Mouse (Mus musculus): ENCODE results near the gene Ccz1. TPM values are rescaled to one million over a fixed set of nuclear protein-coding genes. Genes with fewer than 3 reads are reported as not detected.

The Ccz1 gene
- polyA plus RNA-seq, 1 experiment from 2014 or later: 57.6 TPM

GRCm38 (mm10) chr5:143965586-143966345 lies 48.9 kb downstream of the Ccz1 start:
- H3K4me2 ChIP-seq (ENCODE audit: low read depth, low read length): no peak overlapping the region
- no peaks in the 10 kb centered on the region for H3K4me1 ChIP-seq (ENCODE audit: control insufficient read depth, insufficient read depth, low read length)
- no peaks in the 10 kb centered on the region for H3K9me3 ChIP-seq (replicated peaks; ENCODE audit: control insufficient read depth, low read length)
- no peak overlapping the region for H3K9ac ChIP-seq (ENCODE audit: low read length)
- H3K27me3 ChIP-seq (ENCODE audit: control insufficient read depth, insufficient read depth, low read length): no peaks in the 10 kb centered on the region
- H3K27ac ChIP-seq (ENCODE audit: low read length): no peak overlapping the region
- no peak overlapping the region for H3K4me3 ChIP-seq (ENCODE audit: low read length)
- ATAC-seq (replicated peaks; ENCODE audit: extremely low read depth, insufficient read depth, low FRiP score): no peak
- 78% methylated on average over 12 of the region's 12 CpGs for WGBS
- no peaks in the 10 kb centered on the region for H3K36me3 ChIP-seq (ENCODE audit: control insufficient read depth, insufficient read depth)

DNA sequence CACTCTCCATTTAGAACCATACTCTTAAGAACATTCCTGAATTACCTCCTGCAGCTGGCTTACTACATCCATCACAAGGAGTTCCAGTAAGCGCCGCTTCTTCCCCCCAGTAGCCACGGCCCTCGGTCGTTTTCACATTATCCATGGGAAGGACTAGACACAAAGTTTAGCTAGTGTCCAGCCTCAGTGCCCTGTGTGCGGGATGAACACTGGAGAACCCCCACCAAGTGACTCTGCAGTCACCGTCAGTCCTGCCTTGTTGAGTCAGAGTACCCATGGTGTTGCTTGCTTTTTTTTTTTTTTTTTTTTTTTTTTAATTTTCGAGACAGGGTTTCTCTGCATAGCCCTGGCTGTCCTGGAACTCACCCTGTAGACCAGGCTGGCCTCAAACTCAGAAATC lies 53.5 kb downstream of the Ccz1 start:
- 84% methylated on average over 8 of the region's 8 CpGs for WGBS
- Histone ChIP-seq H3K4me3 (ENCODE audit: low read length) (no peak overlapping the region), H3K9ac (ENCODE audit: low read length) (no peak overlapping the region), H3K36me3 (ENCODE audit: control insufficient read depth, insufficient read depth) (no peaks in the 10 kb centered on the region), H3K9me3 (replicated peaks; ENCODE audit: control insufficient read depth, low read length) (no peaks in the 10 kb centered on the region), H3K27me3 (ENCODE audit: control insufficient read depth, insufficient read depth, low read length) (no peaks in the 10 kb centered on the region), H3K27ac (ENCODE audit: low read length) (no peak overlapping the region), H3K4me1 (ENCODE audit: control insufficient read depth, insufficient read depth, low read length) (no peaks in the 10 kb centered on the region), H3K4me2 (ENCODE audit: low read depth, low read length) (no peak overlapping the region)
- no peak for ATAC-seq (replicated peaks; ENCODE audit: extremely low read depth, insufficient read depth, low FRiP score)

DNA sequence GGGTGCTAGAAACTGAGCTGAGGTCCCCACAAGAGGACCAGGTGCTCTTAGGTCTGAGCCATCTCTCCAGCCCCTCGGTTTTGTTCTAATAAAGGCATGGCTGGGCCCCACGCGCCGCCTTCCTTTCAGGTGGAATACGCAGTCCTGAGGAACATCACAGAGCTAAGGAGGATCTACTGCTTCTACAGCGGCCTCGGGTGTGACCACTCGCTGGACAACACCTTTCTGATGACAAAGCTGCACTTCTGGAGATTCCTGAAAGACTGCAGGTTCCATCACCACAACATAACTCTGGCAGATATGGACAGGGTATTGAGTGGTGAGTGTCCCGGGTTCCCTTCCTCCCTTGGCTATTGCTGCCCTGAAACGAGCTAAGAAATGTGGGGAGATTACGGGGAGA lies 55.1 kb downstream of the Ccz1 start:
- WGBS: 92% methylated on average over 11 of the region's 11 CpGs
- Histone ChIP-seq H3K9me3 (replicated peaks; ENCODE audit: control insufficient read depth, low read length) (no peaks in the 10 kb centered on the region), H3K36me3 (ENCODE audit: control insufficient read depth, insufficient read depth) (no peaks in the 10 kb centered on the region), H3K4me2 (ENCODE audit: low read depth, low read length) (no peak overlapping the region), H3K4me1 (ENCODE audit: control insufficient read depth, insufficient read depth, low read length) (no peaks in the 10 kb centered on the region), H3K27ac (ENCODE audit: low read length) (no peak overlapping the region), H3K4me3 (ENCODE audit: low read length) (no peak overlapping the region), H3K9ac (ENCODE audit: low read length) (no peak overlapping the region), H3K27me3 (ENCODE audit: control insufficient read depth, insufficient read depth, low read length) (no peaks in the 10 kb centered on the region)
- no peak for ATAC-seq (replicated peaks; ENCODE audit: extremely low read depth, insufficient read depth, low FRiP score)

GRCm38 (mm10) chr5:143957101-143957500 lies 57.6 kb downstream of the Ccz1 start:
- Histone ChIP-seq H3K27me3 (ENCODE audit: control insufficient read depth, insufficient read depth, low read length) (no peaks in the 10 kb centered on the region), H3K9ac (ENCODE audit: low read length) (no peak overlapping the region), H3K27ac (ENCODE audit: low read length) (no peak overlapping the region), H3K4me2 (ENCODE audit: low read depth, low read length) (no peak overlapping the region), H3K4me1 (ENCODE audit: control insufficient read depth, insufficient read depth, low read length) (no peaks in the 10 kb centered on the region), H3K36me3 (ENCODE audit: control insufficient read depth, insufficient read depth) (no peaks in the 10 kb centered on the region), H3K4me3 (ENCODE audit: low read length) (no peak overlapping the region), H3K9me3 (replicated peaks; ENCODE audit: control insufficient read depth, low read length) (no peaks in the 10 kb centered on the region)
- WGBS: 93% methylated on average over 6 of the region's 6 CpGs
- ATAC-seq (replicated peaks; ENCODE audit: extremely low read depth, insufficient read depth, low FRiP score): no peak

- no peak for ATAC-seq (replicated peaks; ENCODE audit: extremely low read depth, insufficient read depth, low FRiP score)
- H3K9me3 ChIP-seq (replicated peaks; ENCODE audit: control insufficient read depth, low read length): no peaks in the 10 kb centered on the region
- H3K27me3 ChIP-seq (ENCODE audit: control insufficient read depth, insufficient read depth, low read length): no peaks in the 10 kb centered on the region
- WGBS: 46% methylated on average over 5 of the region's 5 CpGs
- no peak overlapping the region for H3K4me3 ChIP-seq (ENCODE audit: low read length)
- no peak overlapping the region for H3K4me2 ChIP-seq (ENCODE audit: low read depth, low read length)
- H3K36me3 ChIP-seq (ENCODE audit: control insufficient read depth, insufficient read depth): no peaks in the 10 kb centered on the region
- no peak overlapping the region for H3K27ac ChIP-seq (ENCODE audit: low read length)
- no peak overlapping the region for H3K9ac ChIP-seq (ENCODE audit: low read length)
- H3K4me1 ChIP-seq (ENCODE audit: control insufficient read depth, insufficient read depth, low read length): no peaks in the 10 kb centered on the region
Measured at GRCm38 (mm10) chr5:143950016-143950415, 64.7 kb downstream of the Ccz1 start.

GRCm38 (mm10) chr5:143948361-143948760 lies 66.3 kb downstream of the Ccz1 start:
- H3K9me3 ChIP-seq (replicated peaks; ENCODE audit: control insufficient read depth, low read length): 0 out of 2 replicates have a peak, but pooled peaks cover 4% of the 10 kb centered on the region
- H3K9ac ChIP-seq (ENCODE audit: low read length): no peak overlapping the region
- H3K4me2 ChIP-seq (ENCODE audit: low read depth, low read length): no peak overlapping the region
- no peaks in the 10 kb centered on the region for H3K27me3 ChIP-seq (ENCODE audit: control insufficient read depth, insufficient read depth, low read length)
- H3K4me3 ChIP-seq (ENCODE audit: low read length): no peak overlapping the region
- no peaks in the 10 kb centered on the region for H3K4me1 ChIP-seq (ENCODE audit: control insufficient read depth, insufficient read depth, low read length)
- WGBS: 85% methylated on average over 12 of the region's 12 CpGs
- H3K36me3 ChIP-seq (ENCODE audit: control insufficient read depth, insufficient read depth): no peaks in the 10 kb centered on the region
- no peak overlapping the region for H3K27ac ChIP-seq (ENCODE audit: low read length)
- ATAC-seq (replicated peaks; ENCODE audit: extremely low read depth, insufficient read depth, low FRiP score): no peak

DNA sequence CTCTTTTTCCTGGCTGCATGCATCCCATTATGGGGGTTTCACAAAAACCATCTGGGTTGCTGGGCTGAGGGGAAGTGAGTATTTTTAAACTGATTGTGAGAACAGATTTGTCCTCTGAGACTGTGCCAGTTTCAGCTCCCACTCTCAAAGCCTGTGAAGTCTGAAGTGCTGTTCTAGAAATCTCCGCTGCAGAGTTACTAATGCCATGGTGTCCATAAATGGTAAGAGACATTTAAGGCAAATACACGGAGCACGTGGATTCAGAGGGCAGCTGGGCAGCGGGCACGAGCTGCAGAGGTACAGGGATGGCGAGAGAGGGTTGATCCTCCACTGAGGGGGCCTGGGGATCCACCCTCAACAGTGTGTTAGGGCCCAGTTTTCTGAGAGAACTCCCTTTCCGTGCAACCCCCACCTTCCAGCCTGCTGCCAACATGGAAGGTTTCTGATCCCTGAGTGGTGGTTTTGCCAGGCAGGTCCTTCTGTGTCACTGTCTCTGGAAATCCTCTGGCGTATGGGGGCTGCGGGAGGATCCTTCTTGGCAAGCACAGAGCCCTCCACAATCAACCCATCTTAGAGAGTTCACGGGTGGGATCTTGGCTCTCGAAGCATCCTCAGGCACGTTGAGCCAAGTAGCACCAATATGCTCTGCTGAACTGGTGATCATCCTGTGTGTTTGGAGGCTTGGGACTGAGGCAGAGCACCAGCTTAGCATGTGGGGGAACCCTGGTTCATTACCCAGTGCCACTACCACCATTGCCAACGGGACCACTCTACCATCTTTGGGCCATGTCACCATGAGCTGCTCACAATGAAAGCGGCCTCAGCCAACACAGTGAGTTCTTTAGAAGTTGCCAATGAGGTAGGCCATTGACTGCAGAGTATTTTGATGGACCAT lies 71.2 kb downstream of the Ccz1 start:
- WGBS: 68% methylated on average over 14 of the region's 14 CpGs
- Histone ChIP-seq H3K36me3 (ENCODE audit: control insufficient read depth, insufficient read depth) (no peaks in the 10 kb centered on the region), H3K27me3 (ENCODE audit: control insufficient read depth, insufficient read depth, low read length) (no peaks in the 10 kb centered on the region), H3K4me2 (ENCODE audit: low read depth, low read length) (no peak overlapping the region), H3K4me1 (ENCODE audit: control insufficient read depth, insufficient read depth, low read length) (no peaks in the 10 kb centered on the region), H3K27ac (ENCODE audit: low read length) (no peak overlapping the region), H3K4me3 (ENCODE audit: low read length) (no peak overlapping the region), H3K9me3 (replicated peaks; ENCODE audit: control insufficient read depth, low read length) (0 out of 2 replicates have a peak, but pooled peaks cover 6% of the 10 kb centered on the region), H3K9ac (ENCODE audit: low read length) (no peak overlapping the region)
- ATAC-seq (replicated peaks; ENCODE audit: extremely low read depth, insufficient read depth, low FRiP score): no peak

DNA sequence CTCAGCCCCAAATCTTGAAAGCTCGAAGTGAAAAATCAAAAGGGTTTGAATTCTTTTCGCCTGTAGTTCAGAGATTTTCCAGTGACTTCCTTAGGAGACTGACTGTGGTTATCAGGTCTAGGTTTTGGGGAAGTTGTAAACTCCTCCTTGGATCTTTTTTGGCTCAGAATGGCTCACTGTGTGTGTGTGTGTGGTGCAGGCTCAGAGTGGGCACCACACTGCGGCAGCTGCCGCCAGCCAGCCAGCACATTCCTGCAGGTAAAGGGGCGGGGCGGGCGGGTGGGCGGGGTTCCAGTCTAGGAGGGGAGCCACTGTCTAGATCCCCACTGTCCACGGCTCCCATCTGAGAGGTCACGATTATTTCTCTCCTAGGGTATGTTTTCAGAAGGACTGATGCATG lies 73.1 kb downstream of the Ccz1 start:
- Histone ChIP-seq H3K4me3 (ENCODE audit: low read length) (no peak overlapping the region), H3K4me2 (ENCODE audit: low read depth, low read length) (no peak overlapping the region), H3K36me3 (ENCODE audit: control insufficient read depth, insufficient read depth) (no peaks in the 10 kb centered on the region), H3K9me3 (replicated peaks; ENCODE audit: control insufficient read depth, low read length) (0 out of 2 replicates have a peak, but pooled peaks cover 6% of the 10 kb centered on the region), H3K9ac (ENCODE audit: low read length) (no peak overlapping the region), H3K27me3 (ENCODE audit: control insufficient read depth, insufficient read depth, low read length) (no peaks in the 10 kb centered on the region), H3K27ac (ENCODE audit: low read length) (no peak overlapping the region), H3K4me1 (ENCODE audit: control insufficient read depth, insufficient read depth, low read length) (no peaks in the 10 kb centered on the region)
- 22% methylated on average over 10 of the region's 10 CpGs for WGBS
- no peak for ATAC-seq (replicated peaks; ENCODE audit: extremely low read depth, insufficient read depth, low FRiP score)
